Mouse (Mus musculus) liver, postnatal 0 days (tissue): Measurements from ENCODE around the gene Pla2g16.

Experiments used
- CTCF ChIP-seq: sonication (generic); IDR thresholded peaks from 2 replicates; pipeline ENCODE4 v1.5.1; 2016; ENCODE audit warnings: antibody characterized with exemption, low read depth
- EP300 ChIP-seq: IDR thresholded peaks from 2 replicates; pipeline ENCODE4 v1.6.1; 2016; ENCODE audit warnings: antibody characterized with exemption, low read depth, mild to moderate bottlenecking

DNA sequence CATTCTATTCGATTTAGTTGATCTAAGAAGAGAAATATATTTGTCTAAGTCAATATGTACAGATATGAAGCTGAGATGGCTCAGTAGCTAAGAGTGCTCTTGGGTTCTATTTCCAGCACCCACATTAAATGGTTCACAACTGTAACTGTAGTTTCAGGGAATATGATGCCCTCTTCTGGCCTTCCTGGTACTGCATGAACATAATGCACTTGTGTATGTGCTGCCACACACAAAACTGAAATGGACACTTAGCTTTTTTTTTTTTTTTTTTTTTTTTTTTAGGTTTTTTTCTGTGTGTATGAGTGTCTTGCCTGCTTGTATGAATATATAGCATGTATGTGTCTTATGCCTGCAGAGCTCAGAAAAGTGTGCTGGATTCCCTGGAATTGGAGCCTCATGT is 34.0 kb upstream of the Pla2g16 start:
- no peak for TF ChIP-seq EP300
- peak; percentile 45 for TF ChIP-seq CTCF
